Mouse (Mus musculus) left cerebral cortex, adult 8-10 months (tissue): ENCODE results near the gene Abhd17a. TPM values are rescaled to one million over a fixed set of nuclear protein-coding genes. Genes with fewer than 3 reads are reported as not detected.
"Not testable (repeated sequence)": the region's sequence is repeated elsewhere in the genome, so short reads cannot be mapped to it uniquely, and the experiment has no call there.

Source experiments
- DNase-seq, 2 experiments: peaks; one replicate each; pipeline ENCODE4 v3.0.0; 2022; ENCODE audit warnings: low spot score in 2 of 2
- total RNA-seq, 4 experiments: library from RNA; stranded (reverse); gene quantifications; 2 replicates each; pipeline ENCODE4 v1.2.4; 2022

Abhd17a gene
- total RNA-seq, 4 experiments from 2014 or later, result 157 to 168 (median 166) TPM

DNA sequence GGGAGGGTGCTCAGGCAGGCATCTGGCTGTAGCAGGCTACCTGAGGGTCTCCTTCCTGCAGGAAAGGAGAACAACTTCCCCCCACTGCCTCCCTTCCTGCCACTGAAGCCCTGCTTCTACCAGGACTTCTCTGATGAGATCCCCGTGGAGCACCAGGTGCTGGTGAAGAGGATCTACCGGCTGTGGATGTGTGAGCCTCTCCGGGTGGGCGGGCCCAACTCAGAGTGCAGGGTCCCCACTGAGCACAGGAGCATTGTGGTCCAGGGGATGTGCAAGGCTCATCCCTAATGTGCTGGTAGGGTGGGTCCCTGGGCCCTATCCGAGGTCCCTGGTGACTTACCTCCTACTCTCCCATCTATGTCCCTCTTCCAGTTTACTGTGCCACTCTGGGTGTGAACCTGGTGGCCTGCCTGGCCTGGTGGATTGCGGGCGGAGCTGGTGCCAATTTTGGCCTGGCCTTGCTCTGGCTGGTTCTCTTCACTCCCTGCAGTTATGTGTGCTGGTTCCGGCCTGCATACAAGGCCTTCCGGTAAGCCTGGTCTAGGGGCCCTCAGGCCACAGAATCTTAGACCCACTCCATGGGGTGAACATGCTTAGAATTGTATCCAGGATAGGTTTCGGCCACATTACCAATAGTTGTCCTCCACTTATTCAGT, 19.3 kb upstream of the Abhd17a start:
- no peak for DNase-seq

DNA sequence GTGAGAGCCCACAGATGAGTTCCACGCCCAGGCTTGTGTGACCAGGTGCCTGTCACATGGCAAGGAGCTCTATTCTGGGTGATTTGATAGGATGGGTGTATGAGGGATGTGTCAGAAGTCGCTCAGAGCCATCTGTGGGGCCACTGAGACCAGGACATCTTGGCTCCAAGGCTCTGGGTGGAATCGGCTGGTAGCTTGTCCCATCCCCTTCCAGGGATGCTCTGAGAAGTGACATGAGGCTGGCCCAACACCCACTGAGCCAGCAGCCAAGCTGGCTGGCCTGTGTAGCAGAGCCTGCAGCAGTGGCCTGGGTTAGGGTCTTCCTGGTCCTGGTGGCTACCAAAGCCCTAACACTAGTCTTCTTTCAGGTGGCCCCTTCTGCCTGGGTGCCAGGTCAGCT, 18.3 kb upstream of the Abhd17a start:
- DNase-seq, result no peak

DNA sequence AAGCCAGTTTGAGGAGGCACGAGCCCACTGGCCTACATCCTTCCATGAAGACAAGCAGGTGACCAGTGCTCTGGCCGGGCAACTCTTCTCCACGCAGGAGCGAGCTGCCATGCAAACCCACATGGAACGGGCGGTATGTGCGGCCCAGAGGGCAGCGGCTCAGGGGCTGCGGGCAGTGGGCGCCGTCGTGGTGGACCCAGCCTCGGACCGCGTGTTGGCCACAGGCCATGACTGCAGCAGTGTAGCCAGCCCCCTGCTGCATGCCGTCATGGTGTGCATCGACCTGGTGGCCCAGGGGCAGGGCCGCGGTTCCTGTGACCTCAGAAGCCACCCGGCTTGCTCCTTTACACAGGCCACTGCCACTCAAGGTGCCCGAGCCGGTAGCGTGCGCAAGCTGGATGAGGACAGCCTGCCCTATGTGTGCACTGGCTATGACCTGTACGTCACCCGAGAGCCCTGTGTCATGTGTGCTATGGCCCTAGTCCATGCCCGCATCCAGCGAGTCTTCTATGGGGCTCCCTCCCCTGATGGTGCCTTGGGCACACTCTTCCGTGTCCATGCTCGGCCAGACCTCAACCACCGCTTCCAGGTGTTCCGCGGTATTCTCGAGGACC, 16.7 kb upstream of the Abhd17a start:
- no peak for DNase-seq

DNA sequence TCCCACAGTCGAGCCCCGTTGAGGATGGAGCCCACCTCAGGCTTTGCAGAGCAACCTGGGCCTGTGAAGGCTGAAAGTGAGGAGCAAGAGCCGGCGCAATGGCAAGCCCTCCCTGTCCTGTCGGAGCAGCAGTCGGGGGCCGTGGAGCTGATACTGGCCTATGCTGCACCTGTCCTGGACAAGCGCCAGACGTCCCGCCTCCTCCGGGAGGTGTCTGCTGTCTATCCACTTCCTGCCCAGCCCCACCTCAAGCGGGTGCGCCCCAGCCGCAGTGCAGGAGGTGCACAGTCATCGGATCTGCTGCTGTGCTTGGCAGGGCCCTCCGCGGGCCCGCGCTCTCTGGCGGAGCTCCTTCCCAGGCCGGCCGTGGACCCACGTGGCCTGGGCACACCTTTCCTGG, 16.2 kb upstream of the Abhd17a start:
- no peak for DNase-seq

DNA sequence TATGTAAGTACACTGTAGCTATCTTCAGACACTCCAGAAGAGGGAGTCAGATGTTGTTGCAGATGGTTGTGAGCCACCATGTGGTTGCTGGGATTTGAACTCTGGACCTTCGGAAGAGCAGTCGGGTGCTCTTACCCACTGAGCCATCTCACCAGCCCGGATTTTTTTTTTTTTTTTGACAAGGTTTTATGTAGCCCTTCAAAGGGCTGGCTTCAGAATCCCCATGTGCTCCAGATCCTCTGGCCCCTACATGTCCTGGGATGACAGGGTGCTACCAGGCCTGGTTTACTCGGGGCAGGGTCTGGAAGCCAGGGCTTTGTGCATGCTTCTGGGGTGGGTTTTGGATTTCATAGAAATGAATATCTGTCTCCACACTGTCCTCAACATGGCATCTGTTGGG, 15.6 kb upstream of the Abhd17a start, which contains the start of gene Gm49322:
Gene Gm49322, plus strand, starts transcription at position 301 of the 400 bp plus-strand sequence.
- not testable (repeated sequence) for DNase-seq

DNA sequence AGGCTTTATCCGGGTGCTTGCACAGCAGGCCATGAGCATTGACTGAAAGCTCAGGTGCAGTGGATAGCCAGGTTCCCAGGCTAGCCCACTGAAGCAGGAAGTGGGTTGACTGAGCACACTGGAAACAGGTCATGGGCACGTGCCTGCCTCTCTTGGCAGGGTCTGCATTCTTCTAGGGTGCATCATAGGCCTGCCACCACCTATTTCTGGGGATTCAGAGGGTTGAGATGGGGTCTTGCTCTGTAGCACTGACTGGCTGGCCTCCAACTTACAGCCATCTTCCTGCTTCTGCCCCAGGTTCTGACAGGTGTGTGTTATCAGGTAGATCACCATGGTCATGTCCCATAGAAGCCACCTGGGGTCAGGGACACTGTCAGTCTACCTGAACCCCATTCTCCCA, 14.8 kb upstream of the Abhd17a start:
- no peak for DNase-seq

DNA sequence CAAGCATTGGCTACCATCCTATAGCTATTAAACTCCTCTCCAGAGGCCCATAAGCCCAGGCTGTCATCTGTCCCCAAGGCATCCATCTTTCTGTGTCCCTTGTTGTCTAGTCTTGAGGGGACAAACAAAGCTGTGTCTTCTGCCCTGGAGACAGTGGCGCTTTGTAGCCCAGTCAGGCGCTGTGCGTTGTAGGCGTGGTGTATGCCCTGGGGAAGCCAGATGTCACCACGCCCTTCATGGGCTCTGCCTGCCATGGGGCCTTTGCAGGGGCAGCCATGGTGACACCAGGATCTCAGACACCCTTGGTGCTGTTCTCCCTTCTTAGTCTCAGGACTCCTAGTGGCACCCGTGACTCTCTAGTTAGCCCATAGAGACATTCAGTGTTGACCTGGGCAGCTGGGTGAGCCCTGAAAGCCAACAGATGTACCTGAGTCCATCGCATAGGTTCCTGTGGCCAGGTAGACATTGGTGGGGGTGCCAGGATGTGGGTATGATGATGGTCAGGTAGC, 13.9 kb upstream of the Abhd17a start:
- no peak for DNase-seq

DNA sequence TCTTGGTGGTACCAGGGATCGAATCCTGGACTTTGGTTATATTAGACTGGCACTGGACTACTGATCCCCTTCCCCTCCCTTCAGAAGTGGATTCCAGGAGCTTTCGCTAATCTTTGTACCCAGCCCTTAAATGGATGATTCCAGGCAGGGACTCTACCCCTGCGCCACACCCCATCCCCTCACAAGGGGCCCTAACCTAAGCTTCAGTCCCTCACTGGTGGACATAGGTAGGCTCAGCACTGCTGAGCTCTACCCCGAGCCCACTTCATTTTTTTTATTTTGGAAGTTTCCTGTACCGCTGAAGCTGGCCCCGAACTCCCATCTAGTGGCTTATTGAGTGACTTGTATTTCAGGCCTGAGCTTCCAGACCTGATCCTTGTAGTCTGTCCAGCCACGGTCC, 13.2 kb upstream of the Abhd17a start:
- DNase-seq, result no peak

DNA sequence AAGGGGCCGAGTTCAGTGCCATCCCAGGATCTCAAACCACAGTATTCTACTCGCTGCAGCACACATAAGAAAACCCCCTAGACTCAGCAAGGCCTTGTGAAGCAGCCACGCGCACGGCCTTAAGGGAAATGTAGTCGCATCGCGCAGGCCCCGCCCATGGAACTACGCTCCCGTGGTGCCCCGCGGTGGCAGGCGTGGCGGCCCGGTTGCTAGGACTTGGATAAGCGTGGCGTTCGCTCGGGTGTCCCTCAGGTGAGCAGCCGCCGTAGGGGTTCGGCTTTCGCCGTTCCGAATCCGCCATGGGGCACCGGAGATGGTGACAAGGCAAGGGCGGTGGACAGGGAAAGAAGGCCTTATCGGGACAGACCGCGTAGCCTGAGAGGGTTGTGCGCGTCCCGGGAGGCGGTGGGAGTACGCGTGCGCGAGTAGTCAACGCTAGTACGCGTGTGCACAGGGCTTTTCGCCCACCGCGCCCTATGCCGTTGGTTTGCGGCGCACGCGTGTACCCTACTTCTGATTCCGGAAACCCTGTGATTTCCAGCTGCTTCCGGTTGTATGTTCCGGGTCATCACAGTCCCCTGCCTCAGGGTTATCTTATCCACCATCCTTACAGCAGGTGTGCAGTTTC, 12.7 kb upstream of the Abhd17a start, which contains the start of the genes Scamp4 and Adat3:
Gene Scamp4, plus strand, starts transcription at position 175 of the 628 bp plus-strand sequence.
Gene Adat3, plus strand, starts transcription at position 183 of the 628 bp plus-strand sequence.
- peak; percentile 94 to 97 for DNase-seq

DNA sequence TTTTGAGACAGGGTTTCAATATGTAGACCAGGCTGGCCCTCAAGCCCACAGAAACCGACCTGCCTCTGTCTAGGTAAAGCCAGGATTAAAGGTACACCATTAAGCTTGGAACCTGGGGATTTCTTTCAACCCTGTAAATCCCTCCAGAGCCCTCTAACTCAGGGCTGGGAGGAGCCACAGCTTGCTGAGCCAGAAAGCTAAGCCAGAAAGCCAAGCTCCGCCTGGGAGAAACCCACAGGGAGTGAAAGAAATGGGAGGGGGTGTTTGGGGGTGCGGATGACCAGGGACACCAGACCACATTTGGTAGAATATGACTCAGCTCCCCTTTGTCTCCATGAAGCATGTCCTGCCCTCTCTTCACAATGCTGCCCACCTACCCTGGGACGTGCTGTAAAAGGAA, 6.2 kb upstream of the Abhd17a start:
- no peak for DNase-seq

DNA sequence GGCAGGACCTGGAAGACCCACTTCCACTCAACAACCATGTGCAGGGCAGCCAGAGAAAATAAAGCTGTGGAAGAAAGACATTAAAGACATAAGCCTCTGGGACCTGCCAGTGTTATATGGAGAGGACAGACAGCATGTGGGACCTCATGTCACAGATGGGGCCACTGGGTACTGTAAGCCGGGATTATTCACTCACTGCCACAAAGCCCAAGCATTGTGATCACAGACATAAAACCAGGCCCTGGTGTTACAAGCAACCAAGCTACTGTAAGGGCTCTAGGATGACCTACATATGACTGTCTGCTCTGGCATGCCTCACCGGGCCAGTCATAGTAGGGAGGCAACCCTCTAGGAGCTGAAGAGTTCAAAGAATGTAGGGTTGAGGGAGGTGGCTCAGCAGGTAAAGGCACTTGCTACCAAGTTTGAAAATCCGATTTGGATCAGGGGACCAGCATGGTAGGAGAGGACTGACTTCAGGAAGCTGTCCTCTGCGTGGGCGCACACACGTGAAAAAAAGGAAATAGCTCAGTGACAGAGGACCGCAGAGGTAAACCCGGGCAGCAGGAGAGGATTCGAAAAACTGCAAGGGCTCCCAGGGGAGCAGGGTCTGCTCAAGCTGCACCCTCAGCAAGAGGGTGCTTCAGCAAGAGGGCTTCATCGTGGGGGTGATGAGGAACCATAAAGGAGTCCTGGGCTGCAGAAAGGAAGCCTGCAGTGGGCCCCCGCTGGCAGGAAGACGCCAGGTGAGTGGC, 838 bp downstream of the Abhd17a start:
- peak in 1 of 2 experiments; percentile 50 for DNase-seq

DNA sequence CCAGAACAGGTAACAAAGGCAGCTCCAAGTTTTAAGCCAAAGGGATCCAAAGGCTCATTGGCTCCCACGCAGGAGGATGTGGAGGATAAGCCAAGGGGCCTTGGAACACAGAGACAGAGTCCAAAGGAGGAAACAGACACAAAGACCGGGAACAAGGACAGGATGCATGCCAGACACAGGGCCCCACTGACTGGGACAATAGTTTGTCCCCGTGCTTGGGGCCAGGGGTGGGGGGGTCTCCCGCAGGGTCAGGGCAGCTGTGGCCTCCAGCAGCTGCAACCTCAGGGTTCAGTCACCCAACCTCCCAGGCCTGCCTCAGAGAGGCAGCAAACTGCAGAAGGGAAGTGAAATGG, 2.9 kb downstream of the Abhd17a start:
- DNase-seq, result no peak

DNA sequence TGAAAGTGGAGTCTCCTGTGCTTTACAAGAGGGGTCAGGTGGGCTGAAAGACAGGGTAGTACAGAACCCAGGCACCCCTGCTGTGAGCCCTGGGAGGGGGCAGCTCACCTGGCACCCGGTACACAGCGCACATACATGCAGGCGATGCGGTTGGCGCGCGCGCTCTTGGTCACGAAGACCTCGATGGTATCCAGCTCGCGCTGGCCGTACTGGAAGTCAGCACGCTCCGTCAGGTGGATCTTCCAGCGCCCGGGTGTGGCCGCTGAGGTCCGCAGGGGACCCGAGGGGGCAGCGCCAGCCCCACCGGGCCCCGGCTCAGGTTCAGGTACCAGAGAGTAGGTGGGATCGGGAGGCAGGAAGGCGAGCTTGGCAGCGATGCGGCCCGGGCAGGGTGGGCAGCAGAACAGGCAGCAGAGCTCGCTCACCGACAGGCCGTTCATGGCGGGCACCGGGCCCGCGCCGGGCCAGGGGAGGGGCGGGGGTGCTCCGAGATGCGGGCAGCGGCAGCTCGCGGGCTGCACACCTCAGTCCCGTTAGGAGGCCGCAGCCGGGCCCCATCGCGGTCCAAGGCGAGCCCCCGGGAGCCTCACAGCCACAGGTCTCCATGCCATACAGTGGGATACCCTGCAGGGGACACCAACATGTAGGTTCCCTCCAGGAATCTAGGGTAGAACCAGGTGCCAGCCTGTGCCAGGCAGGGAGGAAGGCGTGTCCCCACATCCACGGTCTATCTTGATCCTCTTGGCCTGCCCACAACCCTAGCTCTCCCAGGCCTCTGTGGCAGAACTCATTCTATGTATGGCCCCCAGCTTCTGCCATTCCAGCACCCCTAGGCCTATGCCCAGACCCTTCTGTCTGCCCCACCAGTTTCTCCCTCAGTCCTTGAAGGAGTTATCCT, 3.5 kb downstream of the Abhd17a start:
- DNase-seq, result no peak

DNA sequence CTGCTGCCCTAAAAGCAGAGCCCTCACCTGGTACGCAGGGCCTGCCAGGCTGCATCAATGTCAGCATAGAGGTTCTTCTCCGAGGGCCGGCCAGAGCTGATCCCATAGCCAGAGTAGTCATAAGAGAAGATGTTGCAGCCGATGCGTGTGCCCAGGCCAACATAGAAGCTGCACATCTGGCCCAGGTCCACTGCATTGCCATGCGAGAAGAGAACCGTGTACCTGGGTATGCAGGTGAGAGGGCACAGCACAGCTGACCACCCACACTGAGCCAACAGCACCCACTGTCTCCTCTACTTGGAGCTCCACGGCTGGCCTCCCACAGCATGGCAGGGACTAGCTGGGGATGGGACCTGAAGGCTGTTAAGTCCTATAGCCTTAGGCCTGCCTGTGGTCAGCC, 4.6 kb downstream of the Abhd17a start:
- no peak for DNase-seq

DNA sequence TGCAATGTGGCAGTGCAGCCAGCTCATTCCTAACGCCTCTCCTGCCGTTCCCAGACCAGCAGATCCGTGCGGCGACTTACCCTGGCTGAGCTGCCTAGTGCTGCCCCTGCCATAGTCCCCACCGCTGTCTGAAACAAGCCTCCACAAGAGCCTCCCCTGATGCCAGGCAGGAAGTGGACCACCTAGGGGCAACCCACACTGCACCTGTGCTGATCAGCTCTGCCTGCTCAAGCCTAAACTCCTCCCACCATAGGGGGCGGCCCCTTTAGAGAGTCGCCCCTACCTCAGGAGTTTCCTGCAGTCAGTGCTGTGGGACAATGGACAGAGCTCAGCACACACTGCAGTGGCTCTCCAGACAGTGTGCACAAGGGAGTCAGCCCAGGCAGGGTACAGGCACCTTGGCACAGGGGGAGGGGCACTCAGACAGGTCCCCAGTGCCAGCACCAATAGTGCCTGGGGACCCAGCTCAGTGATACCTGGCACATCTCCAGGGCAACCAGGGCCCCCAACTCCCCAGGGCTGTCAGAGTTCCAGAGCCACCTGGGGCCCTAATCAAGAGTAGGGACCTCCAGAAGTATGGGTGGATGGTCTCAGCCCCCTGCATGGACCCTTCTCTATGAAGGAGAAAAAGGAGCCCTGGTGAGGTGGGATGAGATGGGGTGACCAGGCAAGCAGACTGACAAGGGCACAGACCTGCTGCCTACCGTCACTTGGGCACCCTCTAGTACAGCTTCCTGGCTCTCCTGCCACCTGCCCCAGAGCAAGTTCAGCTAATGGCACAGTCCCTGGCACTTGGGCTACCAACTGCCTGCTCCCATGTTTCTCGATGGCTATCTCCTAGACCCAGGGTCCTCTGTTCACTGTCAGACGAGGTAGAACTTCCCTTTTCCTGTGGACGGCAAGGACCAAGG, 5.2 kb downstream of the Abhd17a start:
- no peak for DNase-seq

DNA sequence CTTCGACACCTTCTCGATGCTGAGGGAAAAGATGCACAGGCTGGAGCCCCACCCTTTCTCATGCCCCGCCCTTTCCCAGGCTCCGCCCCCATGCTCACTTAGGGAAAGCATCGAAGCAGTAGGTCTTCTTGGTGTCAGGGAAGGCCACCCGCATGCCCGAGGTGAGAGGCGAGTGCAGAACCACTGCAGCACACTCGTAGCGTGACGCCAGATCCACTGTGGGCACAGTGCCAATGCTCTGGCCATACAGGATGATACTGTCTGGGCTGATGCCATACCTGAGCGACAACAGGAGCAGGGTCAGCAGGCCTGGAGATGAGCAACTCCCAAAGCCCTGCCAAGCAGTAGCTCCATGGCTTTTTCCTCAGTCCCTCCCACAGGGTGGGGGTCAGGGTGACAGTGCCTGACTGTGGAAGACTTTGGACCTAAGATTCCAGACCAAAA, 6.1 kb downstream of the Abhd17a start:
- no peak for DNase-seq

DNA sequence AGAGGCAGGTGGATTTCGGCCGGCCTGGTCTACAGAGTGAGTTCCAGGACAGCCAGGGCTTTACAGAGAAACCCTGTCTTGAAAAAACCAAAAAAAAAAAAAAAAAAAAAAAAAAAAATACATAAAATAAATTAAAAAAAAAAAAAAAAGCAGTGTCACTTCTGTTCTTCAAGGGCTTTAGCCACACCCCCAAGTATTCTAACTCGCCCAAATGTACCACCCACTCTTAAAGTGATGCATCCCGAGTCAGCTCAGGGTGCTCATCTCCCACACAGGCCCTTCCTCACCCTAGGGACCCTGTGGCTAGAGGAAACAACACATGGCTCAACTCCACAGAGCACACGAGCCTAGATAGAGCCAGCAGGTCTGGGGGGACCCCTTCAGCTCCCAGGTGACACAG, 7.1 kb downstream of the Abhd17a start:
- no peak for DNase-seq

DNA sequence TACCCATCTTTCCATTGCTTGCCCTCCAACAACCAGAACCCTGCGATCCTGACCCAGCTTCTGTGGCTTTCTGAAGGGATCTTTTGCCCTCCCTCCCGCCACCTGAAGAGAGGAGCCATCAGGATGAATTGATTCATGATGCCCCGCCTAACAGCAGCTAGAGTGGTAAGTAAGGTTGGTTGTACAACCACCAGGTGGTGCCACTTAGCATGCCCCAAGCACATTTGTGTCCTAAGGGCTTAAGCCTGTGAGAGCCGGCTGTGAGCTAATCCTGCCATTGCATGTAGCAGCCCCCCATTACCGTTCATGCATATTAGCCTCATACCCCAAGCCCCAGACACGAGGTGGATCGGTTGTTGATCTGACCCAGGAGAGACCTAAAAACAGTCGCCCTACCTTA, 11.2 kb downstream of the Abhd17a start:
- peak in 1 of 2 experiments; percentile 58 for DNase-seq

DNA sequence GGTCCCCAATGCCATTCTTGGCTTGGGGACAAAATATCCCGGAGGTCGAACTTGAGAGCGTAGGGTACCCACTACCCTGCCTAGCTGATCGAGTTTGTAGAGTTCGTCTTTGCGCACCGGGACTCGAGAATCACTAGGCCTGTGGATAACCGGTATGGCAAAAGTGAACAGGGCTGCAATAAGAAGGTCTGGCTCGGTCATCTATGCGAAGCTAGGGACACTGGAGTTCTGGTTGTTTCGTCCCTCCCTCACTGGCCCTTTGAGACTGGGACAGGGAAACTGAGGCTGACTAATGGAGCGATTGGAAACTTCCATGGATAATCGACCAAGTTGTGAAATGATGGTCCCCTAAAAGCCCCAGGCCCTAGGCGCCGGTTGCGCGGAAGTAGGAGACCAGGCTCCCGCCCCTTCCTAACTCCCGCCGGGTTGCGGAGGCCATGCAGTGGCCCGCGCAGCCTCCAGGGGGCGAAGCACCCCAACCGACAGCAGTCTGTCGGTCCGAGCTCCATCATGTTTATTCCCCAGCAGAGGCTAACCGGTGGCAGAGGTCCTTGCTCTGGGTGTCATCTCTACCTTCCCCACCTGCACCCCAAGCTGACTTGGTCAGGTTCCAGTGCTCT, 11.9 kb downstream of the Abhd17a start:
- DNase-seq, result peak in 1 of 2 experiments; percentile 47
